Mouse (Mus musculus) brain, embryonic 18.5 days (tissue): Measurements from ENCODE around the gene Tubb5.

Experiments used
- DNase-seq: peaks from one replicate; pipeline ENCODE4 v3.0.0-alpha.2; 2012; ENCODE audit warnings: low read depth, low spot score

The Tubb5 gene

DNA sequence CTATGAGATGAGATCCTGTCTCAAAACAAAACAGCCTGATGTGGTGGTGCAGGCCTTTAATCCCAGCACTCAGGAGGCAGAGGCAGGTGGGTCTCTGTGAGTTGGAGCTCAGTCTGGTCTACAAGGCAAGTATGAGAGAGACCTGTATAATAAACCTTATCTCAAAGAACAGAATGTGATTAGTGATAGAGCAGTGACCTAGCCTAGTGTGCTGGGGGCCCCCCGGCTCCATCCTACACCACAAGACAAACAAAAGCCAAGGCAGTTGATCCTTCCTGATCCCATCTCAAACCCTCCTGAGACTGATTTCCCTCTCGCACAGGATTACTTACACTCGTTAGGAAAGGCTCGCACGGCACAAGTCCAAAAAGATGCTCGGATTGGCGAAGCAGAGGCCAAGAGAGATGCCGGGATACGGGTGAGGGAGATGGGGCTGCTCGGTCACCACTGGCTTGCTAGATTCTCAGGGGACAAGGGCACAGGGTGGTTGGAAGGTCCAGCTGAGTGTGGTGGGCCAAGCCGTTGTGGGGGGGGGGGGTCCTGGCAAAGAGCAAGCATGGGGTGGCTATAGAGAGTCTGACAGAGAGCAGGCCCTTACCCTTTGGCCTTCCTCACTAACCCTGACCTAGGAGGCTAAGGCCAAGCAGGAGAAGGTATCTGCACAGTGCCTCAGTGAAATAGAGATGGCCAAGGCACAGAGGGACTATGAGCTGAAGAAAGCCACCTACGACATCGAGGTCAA is 12.8 kb downstream of the Tubb5 start:
- no peak for DNase-seq

DNA sequence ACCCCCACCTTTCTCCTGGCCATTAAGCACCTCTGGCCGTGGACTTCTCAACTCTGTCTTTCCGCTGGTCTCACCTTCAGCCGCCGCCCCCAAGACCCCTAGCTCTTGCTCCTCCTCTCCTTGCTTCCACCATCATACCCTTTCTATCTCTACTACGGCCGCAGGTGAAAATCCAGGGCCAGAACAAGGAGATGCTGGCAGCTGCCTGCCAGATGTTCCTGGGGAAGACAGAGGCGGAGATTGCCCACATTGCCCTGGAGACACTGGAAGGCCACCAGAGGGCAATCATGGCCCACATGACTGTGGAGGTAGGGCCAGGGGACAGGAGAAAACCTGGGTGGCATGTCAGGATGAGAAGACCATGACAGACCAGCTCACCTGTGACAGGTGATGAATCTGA is 13.7 kb downstream of the Tubb5 start:
- no peak for DNase-seq

DNA sequence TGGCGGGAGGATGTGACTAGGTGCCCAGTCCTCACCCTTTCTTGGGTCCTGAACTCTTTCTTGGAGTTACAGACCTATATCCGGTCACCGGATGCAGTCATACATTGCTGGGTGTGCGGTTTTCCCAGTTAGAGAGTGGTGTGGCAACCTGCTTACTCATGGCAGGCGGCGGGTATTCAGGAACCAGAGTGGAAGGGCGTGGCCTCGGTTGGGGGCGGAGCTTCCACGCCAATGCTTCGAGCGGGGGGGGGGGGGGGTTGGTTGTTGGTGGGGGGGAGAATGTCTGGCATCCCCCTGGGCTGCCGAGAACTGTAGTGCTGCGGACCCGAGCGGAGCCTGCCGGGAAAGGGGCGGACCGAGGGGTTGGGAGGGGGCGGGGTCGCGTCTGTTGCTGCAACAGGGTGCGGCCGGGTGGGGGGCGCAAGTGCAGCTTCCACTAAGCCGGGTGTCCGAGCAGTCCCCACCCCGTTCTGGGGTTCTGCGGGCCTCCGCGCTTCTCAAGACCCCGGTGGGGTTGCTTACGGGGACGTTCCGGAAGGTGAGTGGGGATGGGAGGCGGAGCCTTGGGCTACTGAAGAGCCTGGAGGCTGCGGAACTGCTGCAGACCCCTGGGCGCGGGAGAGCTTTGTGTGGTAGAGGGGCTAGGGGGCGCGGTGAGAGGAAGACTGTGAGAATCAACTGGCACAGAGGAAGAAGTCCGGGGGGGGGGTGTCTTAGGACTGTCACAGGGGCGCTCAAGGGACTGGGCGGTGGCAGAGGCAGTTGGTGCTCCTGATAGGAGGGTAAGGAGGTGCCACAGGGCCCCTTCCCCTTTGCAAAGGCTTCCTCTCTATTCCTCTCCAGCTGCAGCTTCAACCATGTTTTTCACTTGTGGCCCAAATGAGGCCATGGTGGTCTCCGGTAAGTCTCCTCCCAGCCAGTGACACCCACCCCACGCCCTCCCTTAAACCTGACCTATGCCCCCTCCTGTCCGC is 14.9 kb downstream of the Tubb5 start, which contains the start of gene Flot1:
Gene Flot1 (plus strand): TSS at position 267 of the 974 bp plus-strand sequence.
- peak; percentile 69 for DNase-seq

DNA sequence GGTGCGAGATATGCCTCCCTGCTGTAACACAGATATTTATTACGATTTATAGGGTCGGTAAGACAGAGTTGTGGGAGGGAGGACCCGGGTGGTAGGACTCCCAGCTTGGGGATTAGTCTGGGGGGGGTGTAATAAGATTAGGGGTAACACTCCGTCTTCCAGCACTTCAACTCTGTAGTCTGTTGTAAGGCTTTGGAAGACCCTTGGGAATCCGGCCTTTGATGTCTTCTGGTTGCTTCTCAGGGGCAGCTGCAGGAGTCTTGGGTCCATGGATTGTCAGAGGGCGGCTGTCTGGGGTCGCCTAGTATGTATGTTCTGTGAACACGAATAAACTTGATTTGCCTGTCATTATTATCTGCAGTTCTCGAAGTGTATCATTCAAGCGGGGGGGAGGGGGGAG is 15.5 kb downstream of the Tubb5 start:
- DNase-seq: no peak

DNA sequence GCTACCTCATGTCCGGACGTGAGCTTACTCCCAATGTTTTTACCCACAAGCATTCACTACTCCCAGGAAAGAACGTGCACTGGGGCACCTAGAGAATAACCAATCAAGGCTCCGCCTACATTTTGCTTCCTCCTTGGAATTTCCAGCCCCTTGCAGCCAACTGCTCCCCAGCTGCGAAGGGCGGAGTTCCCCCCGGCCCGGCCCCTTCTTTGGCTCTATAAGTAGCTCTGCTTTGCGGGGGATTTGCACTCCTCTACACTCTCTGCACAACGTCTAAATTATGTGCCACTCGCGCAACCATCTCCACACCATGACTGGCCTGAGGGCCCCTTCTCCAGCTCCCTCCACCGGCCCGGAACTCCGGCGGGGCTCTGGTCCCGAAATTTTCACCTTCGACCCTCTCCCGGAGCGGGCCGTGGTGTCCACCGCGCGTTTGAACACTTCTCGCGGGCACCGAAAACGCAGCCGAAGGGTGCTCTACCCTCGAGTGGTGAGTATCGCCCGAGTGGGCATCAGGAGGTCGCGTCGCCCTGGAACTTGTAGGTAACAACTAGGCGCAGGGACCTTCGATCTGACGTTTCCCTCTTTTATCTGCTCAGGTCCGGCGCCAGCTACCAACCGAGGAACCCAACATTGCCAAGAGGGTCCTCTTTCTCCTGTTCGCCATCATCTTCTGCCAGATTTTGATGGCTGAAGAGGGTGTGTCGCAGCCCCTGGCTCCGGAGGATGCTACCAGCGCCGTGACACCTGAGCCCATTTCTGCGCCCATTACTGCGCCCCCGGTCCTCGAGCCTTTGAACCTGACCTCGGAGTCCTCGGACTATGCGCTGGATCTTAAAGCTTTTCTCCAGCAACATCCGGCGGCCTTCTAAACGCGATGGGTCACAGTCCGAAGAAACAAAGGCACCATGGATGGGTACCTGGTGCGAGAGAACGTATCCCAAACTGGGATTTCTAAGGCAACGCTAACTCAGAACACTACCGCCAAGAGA is 16.4 kb downstream of the Tubb5 start, which contains the start of gene Ier3:
Gene Ier3 (plus strand): TSS at position 246 of the 992 bp plus-strand sequence.
- DNase-seq: no peak

DNA sequence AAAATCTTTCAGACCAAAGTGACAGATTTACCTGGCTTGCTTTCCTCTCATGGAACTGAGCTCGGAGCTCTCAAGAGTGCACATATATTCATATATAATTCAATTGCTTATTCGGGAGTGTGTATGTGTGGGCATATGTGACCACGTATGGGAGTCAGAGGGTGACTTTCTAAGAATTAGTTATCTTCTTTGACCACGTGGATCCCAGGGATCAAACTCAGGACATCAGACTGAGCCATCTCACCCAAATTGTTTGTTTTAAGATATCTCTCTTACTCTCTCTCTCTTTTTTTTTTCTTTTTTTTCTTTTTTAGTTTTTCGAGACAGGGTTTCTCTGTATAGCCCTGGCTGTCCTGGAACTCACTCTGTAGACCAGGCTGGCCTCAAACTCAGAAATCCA is 18.0 kb downstream of the Tubb5 start:
- DNase-seq: no peak

DNA sequence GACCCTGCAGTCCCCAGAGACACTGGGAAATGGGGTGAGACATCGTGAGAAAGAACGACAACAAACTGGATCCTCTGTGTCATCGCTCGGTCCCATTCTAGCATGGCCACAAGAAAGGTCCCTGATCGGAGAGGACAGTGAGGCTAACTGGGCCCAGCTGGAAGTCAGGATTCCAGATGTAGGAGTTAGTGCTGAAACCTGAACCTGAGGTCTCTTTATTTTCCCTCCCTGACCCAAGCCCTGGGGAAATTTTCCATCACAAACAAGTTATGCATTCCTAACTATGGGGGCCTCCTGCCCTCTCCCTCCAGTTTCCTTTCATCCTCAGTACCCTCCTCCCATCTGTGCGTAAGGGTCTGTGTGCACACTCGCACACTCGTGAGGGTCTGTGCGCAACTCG is 20.9 kb downstream of the Tubb5 start:
- no peak for DNase-seq

DNA sequence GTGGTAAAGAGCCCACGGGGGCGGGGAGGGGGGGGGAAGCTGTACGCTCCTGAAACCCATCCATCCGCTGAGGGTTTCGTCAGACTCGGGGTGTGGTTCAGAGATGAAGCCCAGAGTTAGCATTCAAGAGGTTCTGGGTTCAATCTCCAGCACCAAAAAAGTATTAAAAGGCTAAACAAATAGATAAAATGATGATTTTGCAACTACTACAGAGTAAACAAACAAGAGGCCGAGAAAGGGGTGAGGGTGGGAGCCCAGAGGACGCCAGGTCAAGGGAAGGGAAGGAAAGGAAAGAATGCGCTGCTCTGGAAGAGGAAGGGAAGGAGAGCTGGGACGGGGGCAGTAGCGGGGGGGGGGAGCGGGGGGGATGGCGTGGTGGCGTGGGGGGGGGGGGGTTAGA is 21.4 kb downstream of the Tubb5 start:
- DNase-seq: no peak

DNA sequence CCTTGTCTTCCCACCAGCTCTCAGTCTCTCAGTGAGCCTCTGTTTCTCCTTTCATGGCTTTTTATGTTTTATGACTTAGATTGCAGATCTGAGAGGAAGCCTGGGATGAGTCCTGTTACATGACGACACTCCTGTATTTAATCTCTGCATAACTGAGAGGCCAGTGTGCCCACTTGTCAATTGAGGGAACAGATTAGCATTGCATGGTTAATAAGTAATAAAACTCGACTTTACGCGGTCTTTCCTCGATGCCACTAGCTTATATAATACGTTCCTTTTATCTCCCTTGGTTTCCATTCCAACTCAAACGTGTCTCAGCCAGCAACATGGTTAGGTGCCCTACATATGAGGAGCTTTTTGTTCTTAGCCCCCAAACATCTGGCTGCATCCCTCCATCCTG is 22.3 kb downstream of the Tubb5 start:
- no peak for DNase-seq

DNA sequence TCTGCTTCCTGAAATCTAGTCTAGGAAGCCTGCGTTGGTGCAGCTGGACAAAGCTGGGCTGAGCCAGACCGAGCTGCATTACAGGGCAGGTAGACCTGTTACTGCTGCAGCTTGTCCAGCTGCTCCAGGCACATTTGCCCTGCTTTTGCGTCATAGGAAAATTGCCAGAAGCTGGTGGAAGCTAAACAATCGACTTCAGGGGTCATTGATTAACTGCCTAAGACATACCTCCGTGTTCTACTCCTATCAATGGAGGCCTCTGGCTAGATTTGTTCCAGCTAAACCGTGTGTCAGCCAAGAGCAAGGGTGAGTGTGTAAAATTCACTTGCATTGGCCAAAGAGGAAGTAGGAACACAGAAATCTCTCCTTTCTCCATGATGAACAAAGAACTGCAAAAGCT is 23.4 kb downstream of the Tubb5 start:
- DNase-seq: no peak

DNA sequence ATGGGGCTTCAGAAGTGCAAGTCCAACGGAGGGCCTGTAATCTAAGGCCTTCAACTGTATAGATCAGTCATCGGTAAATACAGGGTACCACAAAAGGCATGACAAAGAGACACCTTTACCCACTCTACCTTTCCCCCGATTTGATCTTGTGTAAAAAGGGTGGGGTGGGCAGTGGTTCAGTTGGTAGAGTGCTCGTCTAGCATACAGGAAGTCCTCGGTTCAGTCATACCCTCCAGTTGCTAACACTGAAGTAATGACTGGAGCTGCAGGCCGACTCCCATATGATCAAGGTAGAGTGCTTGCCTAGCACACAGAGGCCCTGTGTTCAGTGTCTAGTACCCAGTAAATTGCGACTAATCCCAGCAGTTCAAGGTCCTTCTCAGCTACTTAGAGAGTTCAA is 24.5 kb downstream of the Tubb5 start:
- no peak for DNase-seq

DNA sequence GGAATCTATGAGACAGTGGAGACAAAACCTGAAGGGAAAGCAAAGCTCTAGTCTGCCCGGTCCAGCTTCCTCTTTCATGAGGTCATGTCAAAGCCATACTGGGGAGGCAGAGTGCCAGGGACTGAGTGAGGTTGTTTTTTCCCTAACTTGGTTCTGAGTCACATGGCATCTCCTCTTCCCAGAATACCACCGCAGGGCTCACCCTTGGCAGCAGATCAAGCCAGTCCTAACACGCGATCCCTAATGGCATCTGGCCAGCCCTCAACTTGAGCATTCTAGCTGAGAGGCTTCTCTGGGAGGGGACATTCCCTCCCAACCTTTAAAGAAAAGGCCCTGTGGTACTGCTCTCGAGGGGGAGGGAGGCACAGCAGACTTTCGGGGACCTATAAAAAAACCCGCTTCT is 24.9 kb downstream of the Tubb5 start:
- DNase-seq: no peak

DNA sequence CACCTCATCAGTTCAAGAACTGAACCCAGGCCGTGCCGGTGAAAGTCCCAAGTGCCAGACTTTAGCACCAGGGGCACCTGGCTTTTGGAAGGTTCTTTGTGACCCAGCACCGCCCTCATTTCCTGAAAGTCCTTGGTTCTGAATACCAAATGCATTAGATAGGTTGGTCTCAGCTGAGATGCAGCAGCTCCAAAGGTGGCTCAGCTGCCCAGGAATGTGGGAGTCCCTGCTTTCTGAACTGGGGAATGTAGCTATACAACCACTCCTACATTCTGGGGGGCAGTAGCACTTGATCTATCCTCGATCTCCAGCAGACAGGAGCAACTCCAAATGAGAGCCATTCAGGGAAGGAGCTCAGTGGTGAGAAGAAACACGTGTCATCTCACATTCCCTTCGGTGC is 25.4 kb downstream of the Tubb5 start:
- DNase-seq: no peak

DNA sequence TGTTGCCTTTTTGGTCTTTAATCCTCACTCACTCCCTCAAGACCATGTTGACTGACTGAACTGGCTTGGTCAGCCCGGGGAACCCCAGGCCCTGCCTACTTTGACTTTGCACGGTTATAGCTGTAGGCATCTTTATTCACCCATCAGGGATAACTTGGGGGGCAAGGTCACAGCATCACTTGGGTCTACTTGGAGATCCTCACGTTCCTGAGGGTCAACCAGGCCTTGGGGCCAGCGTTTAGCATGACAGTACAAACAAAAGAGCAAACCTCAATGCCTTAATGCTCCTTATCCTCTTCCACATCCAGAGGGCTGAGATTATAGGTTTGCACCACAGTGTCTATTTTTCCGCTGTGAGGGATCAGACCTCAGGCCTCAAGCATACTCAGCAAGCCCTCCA is 25.8 kb downstream of the Tubb5 start:
- no peak for DNase-seq

DNA sequence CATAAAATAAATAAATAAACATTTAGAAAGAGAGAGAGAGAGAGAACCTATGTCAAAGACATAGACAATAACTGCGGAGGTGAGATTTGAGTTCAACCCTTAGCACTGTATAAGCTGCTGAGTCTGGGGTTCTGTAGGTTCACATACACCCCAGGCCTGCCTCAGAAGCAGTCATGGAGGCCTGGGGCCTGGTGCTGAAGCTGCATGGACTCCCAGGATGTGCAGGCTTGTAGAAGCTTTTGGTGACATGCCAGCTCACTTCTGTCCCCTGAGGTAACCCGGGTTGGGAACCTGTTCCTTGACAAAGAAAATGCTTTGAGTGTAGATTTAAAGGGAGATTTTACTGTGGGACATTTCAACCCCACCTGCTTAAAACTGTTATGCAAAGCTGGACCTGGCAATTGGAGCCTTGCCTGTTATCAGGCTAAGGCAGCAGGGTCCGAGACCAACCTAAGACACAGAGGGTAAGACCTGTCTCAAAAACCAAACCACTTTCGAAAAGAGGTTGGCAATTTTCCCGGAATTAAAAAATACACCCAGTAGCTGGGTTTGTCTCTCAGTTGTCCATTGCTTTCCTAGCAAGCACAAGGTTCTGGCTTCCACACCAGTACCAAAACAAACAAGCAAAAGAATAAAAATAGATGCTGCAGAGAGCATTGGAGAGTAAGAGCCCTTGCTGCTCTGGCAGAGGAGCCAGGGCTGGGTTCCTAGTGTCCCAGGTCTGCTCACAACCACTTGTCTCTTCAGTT is 27.0 kb downstream of the Tubb5 start:
- no peak for DNase-seq

DNA sequence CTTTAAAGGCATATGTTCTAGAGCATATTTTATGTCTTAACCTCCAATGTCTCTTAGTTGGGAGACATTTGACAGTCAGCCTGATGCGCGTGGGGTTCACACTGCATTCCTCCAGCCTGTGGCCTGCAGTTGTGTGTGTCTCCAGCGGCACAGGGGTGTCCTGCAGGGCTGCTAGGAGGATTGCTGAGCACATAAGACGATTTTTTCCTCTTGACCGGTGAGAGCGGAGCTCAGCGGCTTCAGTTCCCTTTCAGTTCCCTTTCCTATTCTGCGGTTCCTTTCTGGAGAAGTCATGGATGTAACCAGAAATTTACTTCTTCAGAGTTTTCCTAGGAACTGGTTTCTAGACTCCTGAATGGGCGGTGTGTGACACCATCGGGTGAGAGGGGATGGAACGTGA is 28.7 kb downstream of the Tubb5 start:
- no peak for DNase-seq

DNA sequence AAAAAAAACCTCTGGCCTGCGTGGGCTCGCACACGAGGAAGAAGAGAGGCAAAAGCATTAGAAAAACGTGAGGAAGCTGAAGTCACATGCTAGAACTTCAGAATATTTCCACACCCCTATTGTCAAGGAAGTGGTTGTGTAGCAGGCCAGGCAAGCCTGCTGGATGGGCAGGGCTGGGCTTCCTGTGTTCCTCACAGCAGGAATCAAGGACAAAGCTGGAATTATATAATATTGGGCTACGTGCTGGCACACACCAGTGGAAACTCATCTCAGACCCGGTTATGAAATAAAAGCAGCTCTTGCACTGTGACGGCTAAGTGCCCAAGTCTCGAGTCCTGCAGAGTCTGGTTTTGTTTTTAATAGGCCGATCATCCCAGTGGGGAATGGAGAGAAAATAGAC is 30.0 kb downstream of the Tubb5 start:
- no peak for DNase-seq

DNA sequence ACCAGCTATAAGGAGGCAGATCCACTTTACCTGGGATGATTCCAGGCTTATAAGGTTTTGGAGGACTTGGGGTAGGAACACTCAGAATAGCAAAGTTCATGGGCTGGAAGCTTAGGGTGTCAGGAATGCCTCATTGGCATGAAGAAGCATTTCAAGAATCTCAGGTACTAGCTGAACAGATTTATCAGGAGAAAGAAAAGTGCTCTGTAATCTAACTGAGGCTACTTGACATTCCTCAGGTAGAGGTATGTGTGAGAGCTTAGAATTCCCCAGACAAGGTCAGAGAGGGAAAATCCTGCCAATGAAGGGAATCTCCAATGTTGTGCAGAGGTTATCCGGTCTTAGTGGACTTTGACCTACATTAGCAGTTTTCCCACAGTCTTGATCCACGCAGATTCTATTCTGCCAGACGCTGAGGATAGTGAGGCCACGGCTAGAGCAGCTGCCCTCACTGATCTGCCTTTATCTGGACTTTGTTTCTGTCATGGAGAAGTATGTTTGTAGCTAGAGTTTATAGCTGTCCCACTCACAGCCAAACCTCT is 34.2 kb downstream of the Tubb5 start:
- no peak for DNase-seq

DNA sequence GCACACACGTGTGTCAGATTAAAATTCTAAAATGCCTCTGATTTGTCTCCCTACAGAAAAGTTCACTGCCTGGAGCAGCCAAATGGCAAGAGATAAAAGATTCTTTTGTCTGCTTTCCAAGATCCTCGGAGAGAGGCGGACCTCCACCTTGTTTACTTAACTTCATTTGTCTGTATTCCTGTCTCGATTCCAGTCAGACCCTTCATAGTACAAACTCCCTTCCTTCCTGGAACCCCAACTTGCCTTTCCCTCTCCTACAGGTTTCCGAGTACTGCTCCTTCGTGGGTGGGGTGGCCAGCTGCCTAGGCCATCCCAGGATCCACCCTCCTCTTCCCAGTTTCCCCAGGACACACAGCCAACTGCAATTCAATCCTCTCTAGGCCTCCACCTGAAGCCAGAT is 35.1 kb downstream of the Tubb5 start:
- DNase-seq: no peak

DNA sequence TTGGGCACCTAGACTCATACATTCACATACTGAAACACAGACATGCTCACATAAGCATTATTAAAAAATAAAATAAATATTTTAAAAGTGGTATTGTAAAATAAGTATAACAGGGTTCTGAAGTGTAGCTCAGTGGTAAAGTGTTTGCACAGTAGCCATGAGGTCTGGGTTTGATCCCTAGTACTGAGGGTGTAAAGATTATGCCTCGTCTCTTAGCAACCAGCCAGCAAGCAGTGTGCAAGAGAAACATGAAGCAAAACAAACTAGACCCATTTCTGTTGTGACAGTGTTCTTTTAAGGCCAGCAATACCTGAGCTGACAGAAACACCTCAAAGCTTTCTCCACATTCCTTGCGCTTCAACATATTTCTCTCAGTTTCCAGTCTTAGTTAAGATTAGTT is 37.2 kb downstream of the Tubb5 start:
- DNase-seq: no peak

DNA sequence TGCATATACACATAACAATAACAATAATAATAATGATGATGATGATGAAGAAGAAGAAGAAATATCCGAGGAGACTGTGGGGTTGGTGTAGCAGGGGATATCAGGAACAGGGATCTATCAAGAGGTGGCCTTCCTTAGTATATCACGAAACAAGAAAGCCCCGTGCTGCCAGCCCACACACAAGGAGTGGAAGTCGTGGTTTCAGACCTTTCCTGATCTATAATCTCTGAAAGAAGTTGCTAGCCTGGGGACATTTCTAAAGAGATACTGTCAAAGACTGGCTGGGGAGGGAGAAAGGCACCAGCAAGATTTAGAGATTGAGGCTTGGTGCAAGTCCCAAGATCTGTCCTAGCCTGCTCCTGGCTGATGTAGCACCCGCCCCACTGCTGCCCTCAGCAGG is 41.3 kb downstream of the Tubb5 start:
- DNase-seq: no peak
